Mouse (Mus musculus) cerebellum, adult 2 months (tissue): ENCODE results near the gene Anapc1. TPM values are rescaled to one million over a fixed set of nuclear protein-coding genes. Genes with fewer than 3 reads are reported as not detected.
A peak's percentile ranks its signal among the peaks of the same experiment; 100 is the strongest.

Source experiments
- DNase-seq, 2 experiments: peaks; one replicate each; pipeline ENCODE4 v3.0.0; 2021
- H3K27ac ChIP-seq: fragments of 200-500 bp; 2 replicates; pipeline ENCODE4 v1.5.1; 2012; ENCODE audit warnings: low read length, control low read depth, inconsistent platforms; ENCODE audit not compliant: insufficient read depth
- H3K27me3 ChIP-seq: fragments of 200-500 bp; 2 replicates; pipeline ENCODE4 v1.6.1; 2012; ENCODE audit warnings: inconsistent platforms, mild to moderate bottlenecking, low read length, moderate library complexity; ENCODE audit not compliant: control insufficient read depth, insufficient read depth
- H3K4me1 ChIP-seq: fragments of 200-500 bp; 2 replicates; pipeline ENCODE4 v1.6.1; 2011; ENCODE audit warnings: low read length; ENCODE audit not compliant: control insufficient read depth, insufficient read depth
- H3K4me3 ChIP-seq: fragments of 200-500 bp; replicated peaks from 2 replicates; pipeline ENCODE3; 2011; ENCODE audit warnings: mild to moderate bottlenecking, low read depth, low read length, control low read depth; ENCODE audit not compliant: insufficient read depth
- CTCF ChIP-seq: fragments of 200-500 bp; IDR thresholded peaks from 2 replicates; pipeline ENCODE4 v1.5.1; 2011; ENCODE audit warnings: low read depth, mild to moderate bottlenecking, control low read depth, low read length, moderate library complexity, borderline replicate concordance; ENCODE audit not compliant: insufficient read depth
- POLR2A ChIP-seq: fragments of 200-500 bp; IDR thresholded peaks from 2 replicates; pipeline ENCODE4 v1.6.1; 2011; ENCODE audit warnings: low read length, control low read depth, borderline replicate concordance; ENCODE audit not compliant: insufficient read depth
- WGBS: fragments of 180-500 bp; shearing (Covaris S2); methylation state at CpG from one replicate; pipeline ENCODE4 v1.1.7; 2018; 5-methylcytosine and 5-hydroxymethylcytosine counted together
- polyA plus RNA-seq: library from polyadenylated mRNA; depleted of rRNA; stranded (reverse); fragments of >200 nt; gene quantifications from 2 replicates; pipeline ENCODE4 v1.2.3, GENCODE M21; 2012; rRNA removed

Anapc1 gene
- 49.7 and 53.3 TPM in 2 replicates for polyA plus RNA-seq

DNA sequence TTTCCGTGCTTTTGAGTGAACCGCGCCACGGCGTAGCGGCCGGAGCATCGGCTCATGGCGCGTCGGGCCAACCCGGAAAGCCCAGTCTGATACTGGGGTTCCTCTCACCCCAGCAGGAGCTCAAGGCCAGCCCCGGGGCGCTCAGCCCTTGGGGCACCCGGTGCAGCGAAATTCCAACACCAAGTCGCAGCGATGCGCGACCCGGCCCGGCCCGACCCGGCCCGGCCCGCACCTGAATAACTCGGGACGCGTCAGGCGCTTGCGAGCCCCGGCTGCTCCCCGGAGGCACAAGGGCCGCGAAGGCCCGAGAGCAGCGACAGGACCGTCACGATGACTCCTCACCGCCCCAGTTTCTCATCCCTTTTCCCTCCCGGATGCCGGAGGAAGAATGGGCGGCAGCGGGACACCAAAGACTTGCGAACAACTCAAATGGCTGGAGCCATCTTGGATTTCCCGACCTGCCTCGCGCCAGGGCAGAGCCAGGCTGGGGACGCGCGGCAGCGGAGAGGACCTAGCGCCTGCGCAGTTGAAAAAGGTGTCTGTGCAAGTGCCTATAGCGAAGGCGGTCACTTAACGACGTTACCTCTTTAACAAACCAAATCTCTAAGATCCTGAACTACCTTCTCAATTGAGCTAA lies at the start of gene Anapc1:
TSS of gene Anapc1 (minus strand) at position 471 of the 637 bp plus-strand sequence.
- TF ChIP-seq CTCF (no peak), POLR2A (peak; percentile 70; the same call in 1 of the 2 replicates)
- H3K27me3 ChIP-seq = no peaks in the 10 kb centered on the region
- peak within 1 kb of the TSS; percentile 96 for H3K4me3 ChIP-seq
- H3K27ac ChIP-seq = peak within 1 kb of the TSS; percentile 76
- H3K4me1 ChIP-seq = peaks cover 3% of the 10 kb centered on the region; the same call in 1 of the 2 replicates
- DNase-seq = peak; percentile 89 to 91
- under 1% methylated on average over 58 of the region's 58 CpGs for WGBS

DNA sequence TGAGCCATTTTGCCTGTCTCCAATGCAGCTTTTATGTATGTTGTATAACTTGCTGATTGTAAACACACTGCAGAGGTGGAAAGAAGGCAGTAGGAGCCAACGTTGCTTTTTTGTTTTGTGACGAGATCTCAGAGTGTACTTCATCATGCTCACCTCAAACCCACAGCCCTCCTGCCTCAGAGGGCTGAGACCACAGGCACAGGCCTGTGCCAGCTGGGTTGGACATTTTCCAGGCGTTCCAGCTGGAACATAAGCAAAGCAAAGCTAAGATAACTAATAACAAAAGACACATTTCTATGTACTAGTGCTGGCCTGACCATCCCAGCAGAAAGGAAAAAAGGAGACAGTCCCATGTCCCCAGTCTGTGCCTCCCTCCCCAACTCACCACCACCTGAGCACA lies 47.9 kb upstream of the Anapc1 start:
- Histone ChIP-seq H3K27me3 (no peaks in the 10 kb centered on the region), H3K4me1 (0 out of 2 replicates have a peak, but pooled peaks cover 2% of the 10 kb centered on the region), H3K4me3 (no peak overlapping the region), H3K27ac (no peak overlapping the region)
- no peak for DNase-seq
- no peak for TF ChIP-seq CTCF
- TF ChIP-seq POLR2A = no peak
- 26% methylated on average over 3 of the region's 3 CpGs for WGBS

DNA sequence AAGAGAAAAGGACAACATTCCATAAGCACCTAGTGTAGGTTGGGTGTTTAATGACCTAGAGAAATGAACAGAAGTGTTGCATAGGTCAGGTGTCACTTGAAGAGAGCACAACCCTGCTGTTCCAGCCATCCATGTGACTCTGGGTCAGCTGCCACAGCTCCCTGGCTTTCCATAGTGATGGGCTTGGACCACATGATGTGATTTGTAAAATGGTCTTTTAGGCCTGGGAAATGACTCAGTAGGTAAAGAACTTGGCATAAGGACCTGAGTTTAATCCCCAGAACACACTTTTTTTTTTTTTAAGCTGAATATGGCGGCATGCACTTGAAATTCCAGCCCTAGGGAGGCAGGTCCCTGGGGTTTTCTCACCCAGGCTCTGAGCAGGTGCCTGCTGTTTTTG lies 44.8 kb upstream of the Anapc1 start:
- no peak overlapping the region for H3K27ac ChIP-seq
- no peaks in the 10 kb centered on the region for H3K4me1 ChIP-seq
- 72% methylated on average over 1 of the region's 1 CpGs for WGBS
- no peak for DNase-seq
- H3K27me3 ChIP-seq = no peaks in the 10 kb centered on the region; the same call in 1 of the 2 replicates
- no peak overlapping the region for H3K4me3 ChIP-seq
- no peak for TF ChIP-seq POLR2A
- no peak for TF ChIP-seq CTCF

DNA sequence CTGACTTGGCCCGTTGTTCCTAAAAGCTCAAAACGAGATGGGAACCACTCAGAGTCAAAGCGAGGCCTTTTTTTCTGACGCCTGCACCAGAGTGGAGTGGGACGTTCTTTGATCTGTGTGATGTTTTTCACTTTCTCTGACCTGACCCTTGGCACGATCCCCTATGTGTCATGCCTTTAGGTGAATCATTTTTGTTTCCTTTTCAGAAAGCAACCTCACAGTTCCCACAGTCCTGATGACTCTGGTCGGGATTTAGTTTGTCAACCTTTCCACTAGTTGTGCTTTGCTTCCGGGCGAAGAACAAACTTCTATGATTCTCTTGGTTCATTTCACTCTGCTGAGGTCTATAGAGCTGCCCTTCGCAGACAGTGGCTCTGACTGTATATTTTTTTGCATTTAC lies 44.3 kb upstream of the Anapc1 start:
- Histone ChIP-seq H3K27ac (no peak overlapping the region), H3K27me3 (no peaks in the 10 kb centered on the region; the same call in 1 of the 2 replicates), H3K4me1 (no peaks in the 10 kb centered on the region), H3K4me3 (no peak overlapping the region)
- no peak for TF ChIP-seq POLR2A
- TF ChIP-seq CTCF = no peak
- no peak for DNase-seq
- WGBS = 84% methylated on average over 10 of the region's 10 CpGs

DNA sequence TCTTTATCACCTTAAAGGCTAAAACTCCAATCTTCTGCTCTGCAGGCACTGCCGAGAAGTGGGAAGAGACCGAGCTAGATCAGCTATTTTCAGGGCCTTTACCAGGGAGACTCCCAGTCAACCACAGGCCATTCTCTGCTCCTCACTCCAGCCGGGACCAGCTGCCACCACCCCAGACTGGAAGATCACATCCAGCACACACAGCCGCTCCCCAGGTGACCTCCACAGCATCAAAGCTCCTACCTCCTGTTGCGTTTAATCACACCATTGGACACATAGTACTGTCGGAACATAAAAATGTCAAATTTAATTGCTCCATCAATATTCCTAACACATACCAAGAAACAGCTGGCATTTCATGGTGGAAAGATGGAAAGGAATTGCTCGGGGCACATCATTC lies 42.0 kb upstream of the Anapc1 start:
- WGBS = 72% methylated on average over 7 of the region's 7 CpGs
- H3K4me1 ChIP-seq = no peaks in the 10 kb centered on the region
- H3K27me3 ChIP-seq = no peaks in the 10 kb centered on the region; the same call in 1 of the 2 replicates
- no peak overlapping the region for H3K27ac ChIP-seq
- DNase-seq = no peak
- no peak overlapping the region for H3K4me3 ChIP-seq
- TF ChIP-seq CTCF (no peak), POLR2A (no peak)

DNA sequence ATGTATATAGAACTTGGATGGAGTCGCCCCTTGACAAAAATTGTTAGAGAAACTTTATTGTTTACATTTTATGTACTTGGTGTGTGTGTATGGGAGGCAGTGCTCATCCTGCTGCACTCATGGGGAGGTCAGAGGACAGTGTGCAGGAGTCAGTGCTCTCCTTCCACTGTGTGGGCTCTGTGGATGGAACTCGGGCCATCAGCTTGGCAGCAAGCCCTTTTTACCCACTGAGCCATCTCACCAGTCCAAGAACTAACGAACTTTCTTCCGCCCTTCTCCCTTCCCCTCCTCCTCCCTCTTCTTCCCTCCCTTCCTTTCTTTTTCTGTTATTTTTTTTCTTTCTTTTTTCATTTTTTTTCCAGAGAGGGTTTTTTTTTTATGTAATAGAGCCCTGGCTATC lies 40.9 kb upstream of the Anapc1 start:
- no peaks in the 10 kb centered on the region for H3K4me1 ChIP-seq
- DNase-seq = no peak
- WGBS = 36% methylated on average over 4 of the region's 4 CpGs
- no peak overlapping the region for H3K4me3 ChIP-seq
- TF ChIP-seq CTCF = no peak
- TF ChIP-seq POLR2A = no peak
- H3K27ac ChIP-seq = no peak overlapping the region
- H3K27me3 ChIP-seq = no peaks in the 10 kb centered on the region; the same call in 1 of the 2 replicates

DNA sequence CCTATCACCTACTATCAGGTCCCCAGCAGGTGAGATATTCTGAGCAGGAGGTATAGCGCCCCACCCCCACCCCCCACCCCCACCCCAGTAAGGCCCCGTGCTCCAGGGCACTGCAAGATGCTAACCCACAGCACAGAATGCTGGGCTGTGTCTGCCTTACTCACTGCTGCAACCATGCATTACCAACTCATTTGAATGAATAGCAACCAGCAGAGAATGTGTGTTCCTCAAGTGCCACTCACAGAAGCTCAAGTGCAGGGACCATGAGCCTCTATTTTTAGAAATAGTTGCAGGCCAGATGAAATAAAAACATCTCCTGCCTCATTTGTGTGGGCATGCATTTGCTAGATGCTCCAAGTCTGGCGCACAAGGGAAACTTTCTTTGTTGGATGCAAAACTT lies 40.4 kb upstream of the Anapc1 start:
- Histone ChIP-seq H3K4me3 (no peak overlapping the region), H3K4me1 (no peaks in the 10 kb centered on the region), H3K27ac (no peak overlapping the region), H3K27me3 (no peaks in the 10 kb centered on the region; the same call in 1 of the 2 replicates)
- WGBS = 51% methylated on average over 3 of the region's 3 CpGs
- TF ChIP-seq POLR2A (no peak), CTCF (no peak)
- no peak for DNase-seq

DNA sequence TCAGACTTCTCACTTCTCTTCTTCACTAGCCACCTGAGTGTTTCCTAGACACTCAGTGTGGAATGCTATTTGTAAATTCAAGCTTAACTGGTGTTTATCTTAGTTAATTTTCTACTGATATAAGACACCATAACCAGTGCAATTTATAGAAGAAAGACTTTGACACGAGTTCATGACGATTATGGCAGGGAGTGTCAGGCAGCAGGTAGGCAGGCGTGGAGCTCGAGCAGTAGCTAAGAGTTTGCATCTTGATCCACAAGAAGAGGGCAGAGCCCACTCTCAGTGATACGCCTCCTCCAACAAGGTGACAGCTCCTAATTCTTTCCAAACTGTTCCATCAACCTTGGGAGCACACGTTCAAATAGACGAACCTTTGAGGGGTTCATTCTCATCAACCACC lies 39.4 kb upstream of the Anapc1 start:
- no peak overlapping the region for H3K27ac ChIP-seq
- WGBS = 82% methylated on average over 7 of the region's 7 CpGs
- TF ChIP-seq POLR2A (no peak), CTCF (no peak)
- H3K4me3 ChIP-seq = no peak overlapping the region
- no peak for DNase-seq
- no peaks in the 10 kb centered on the region; the same call in 1 of the 2 replicates for H3K27me3 ChIP-seq
- H3K4me1 ChIP-seq = no peaks in the 10 kb centered on the region
